Mouse (Mus musculus): ENCODE measurements around the gene S100a3. TPM values are rescaled to one million over a fixed set of nuclear protein-coding genes. Genes with fewer than 3 reads are reported as not detected.

S100a3 gene
- polyA plus RNA-seq, 1 experiment = 1.3 TPM

DNA sequence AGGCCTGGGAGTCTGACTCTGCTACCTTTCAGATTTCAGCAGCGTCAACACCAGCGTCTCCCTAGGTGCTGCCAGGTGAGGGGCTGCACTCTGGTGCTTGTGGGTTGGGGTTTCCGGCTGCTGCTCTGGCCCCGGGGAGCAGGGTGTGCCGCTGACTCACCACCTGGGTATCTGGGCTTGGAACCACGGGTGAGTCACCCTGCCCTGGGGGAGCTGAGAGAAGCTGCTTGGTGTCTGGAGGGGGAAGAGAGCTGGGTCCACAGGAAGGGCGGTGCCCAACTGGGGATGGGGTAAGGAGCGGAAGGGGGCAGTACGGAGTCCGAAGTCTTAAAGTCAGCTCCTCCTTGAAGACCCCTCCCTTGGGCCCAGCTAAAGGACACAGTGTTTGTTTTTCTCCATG lies 26.5 kb downstream of the S100a3 start:
- no peak for DNase-seq
- TF ChIP-seq POLR2A (IDR thresholded peaks at IDR 0.05; ENCODE audit: borderline replicate concordance, insufficient read depth, low read length) (no peak), CTCF (IDR thresholded peaks at IDR 0.05; ENCODE audit: borderline replicate concordance, insufficient read depth, low read depth, low read length) (no peak)
- no peak overlapping the region for H3K27ac ChIP-seq (ENCODE audit: insufficient read depth, low read length)

DNA sequence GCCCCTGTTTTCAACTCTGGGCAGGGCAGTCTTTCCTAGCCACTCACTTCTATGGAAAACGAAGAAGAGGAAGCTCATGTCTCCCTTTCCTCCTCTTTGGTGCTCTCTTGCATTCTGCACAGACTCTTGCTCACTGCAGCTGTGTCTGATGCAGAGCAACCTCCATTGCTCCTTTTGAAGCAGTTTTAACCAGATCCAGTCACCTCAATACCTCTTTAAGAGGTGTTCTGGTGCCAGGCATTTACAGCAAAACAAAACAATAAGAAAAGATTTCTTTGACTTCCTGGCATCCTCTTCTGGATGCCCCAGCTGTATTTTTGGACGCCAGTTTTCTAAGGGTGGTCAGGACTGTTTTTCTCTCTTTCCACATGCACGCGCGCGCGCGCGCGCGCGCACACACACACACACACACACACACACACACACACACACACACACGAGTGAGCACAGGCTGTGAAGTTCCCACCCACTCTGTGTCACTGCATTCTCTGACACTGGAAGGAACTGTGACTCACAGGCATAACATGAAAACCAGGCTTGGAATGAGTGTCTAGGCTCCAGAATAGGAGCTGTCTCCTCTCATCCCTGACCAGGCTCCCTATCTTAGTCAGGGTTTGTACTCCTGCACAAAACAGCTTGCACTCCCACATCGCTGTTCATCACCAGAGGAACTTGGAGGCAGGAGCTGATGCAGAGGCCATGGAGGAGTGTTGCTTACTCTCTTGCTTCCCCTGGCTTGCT lies 27.2 kb downstream of the S100a3 start:
- Histone ChIP-seq H3K4me3 (replicated peaks; ENCODE audit: insufficient read depth, low read depth, low read length) (no peak overlapping the region), H3K27ac (ENCODE audit: insufficient read depth, low read length) (no peak overlapping the region), H3K4me1 (ENCODE audit: control insufficient read depth, insufficient read depth, low read length) (no peaks in the 10 kb centered on the region; the same call in 1 of the 2 replicates), H3K27me3 (ENCODE audit: control insufficient read depth, insufficient read depth, low read length) (no peaks in the 10 kb centered on the region)
- TF ChIP-seq POLR2A (IDR thresholded peaks at IDR 0.05; ENCODE audit: borderline replicate concordance, insufficient read depth, low read length) = no peak
- TF ChIP-seq CTCF (IDR thresholded peaks at IDR 0.05; ENCODE audit: borderline replicate concordance, insufficient read depth, low read depth, low read length) = no peak
- DNase-seq = no peak
- 86% methylated on average over 14 of the region's 14 CpGs for WGBS

More for the DNA sequence above, 26.5 kb downstream of the S100a3 start:
- Histone ChIP-seq H3K27me3 (ENCODE audit: control insufficient read depth, insufficient read depth, low read length) (no peaks in the 10 kb centered on the region), H3K4me1 (ENCODE audit: control insufficient read depth, insufficient read depth, low read length) (no peaks in the 10 kb centered on the region; the same call in 1 of the 2 replicates), H3K4me3 (replicated peaks; ENCODE audit: insufficient read depth, low read depth, low read length) (no peak overlapping the region)
- 69% methylated on average over 10 of the region's 10 CpGs for WGBS

DNA sequence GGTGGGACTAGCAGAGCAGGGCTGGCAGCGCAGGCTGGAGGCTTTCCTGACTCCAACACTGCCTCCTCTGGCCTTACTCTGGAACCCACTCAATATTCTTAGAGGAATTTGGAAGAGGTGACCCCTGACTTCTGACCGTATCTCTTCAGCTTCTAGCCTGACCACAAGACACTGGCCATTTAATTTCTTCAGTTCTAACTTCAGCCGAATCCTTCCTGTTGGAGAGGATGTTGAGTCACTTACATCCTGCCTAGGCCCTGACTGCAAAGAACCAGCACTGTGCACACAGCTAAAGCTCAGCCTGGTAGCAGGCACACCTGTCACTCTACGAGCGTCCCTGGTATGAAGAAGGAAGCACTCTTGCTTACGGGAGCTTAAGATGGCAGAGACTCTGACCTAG lies 29.0 kb downstream of the S100a3 start:
- no peaks in the 10 kb centered on the region for H3K27me3 ChIP-seq (ENCODE audit: control insufficient read depth, insufficient read depth, low read length)
- no peak overlapping the region for H3K27ac ChIP-seq (ENCODE audit: insufficient read depth, low read length)
- H3K4me3 ChIP-seq (replicated peaks; ENCODE audit: insufficient read depth, low read depth, low read length) = no peak overlapping the region
- WGBS = 86% methylated on average over 6 of the region's 6 CpGs
- H3K4me1 ChIP-seq (ENCODE audit: control insufficient read depth, insufficient read depth, low read length) = no peaks in the 10 kb centered on the region; the same call in 1 of the 2 replicates
- TF ChIP-seq CTCF (IDR thresholded peaks at IDR 0.05; ENCODE audit: borderline replicate concordance, insufficient read depth, low read depth, low read length) = no peak
- no peak for TF ChIP-seq POLR2A (IDR thresholded peaks at IDR 0.05; ENCODE audit: borderline replicate concordance, insufficient read depth, low read length)
- no peak for DNase-seq

DNA sequence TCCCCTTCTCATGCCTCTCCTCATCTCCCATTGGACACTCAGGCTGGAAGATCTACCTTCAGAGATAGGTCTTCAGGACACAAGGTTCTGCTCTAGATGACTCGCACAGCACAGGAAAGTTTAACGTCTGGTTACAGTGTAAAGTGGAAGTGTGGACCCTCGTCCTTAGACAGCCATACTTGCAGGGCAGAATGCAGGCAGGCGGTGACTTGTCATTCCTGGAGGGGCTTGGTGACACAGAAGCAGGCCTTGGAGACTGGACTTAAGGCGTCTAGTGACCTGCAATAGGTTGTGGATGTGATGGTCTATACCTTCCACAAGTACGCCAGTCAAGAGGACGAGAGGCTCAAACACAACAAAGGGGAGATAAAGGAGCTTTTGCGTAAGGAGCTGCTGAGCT lies 29.6 kb downstream of the S100a3 start, which contains the start of gene S100a2:
TSS of gene S100a2 (plus strand) at position 301 of the 400 bp plus-strand sequence.
- TF ChIP-seq CTCF (IDR thresholded peaks at IDR 0.05; ENCODE audit: borderline replicate concordance, insufficient read depth, low read depth, low read length) = no peak
- TF ChIP-seq POLR2A (IDR thresholded peaks at IDR 0.05; ENCODE audit: borderline replicate concordance, insufficient read depth, low read length) = no peak
- DNase-seq = no peak
- 93% methylated on average over 8 of the region's 8 CpGs for WGBS
- no peaks in the 10 kb centered on the region; the same call in 1 of the 2 replicates for H3K4me1 ChIP-seq (ENCODE audit: control insufficient read depth, insufficient read depth, low read length)
- H3K27ac ChIP-seq (ENCODE audit: insufficient read depth, low read length) = no peak within 1 kb of the TSS
- no peak within 1 kb of the TSS for H3K4me3 ChIP-seq (replicated peaks; ENCODE audit: insufficient read depth, low read depth, low read length)
- no peaks in the 10 kb centered on the region for H3K27me3 ChIP-seq (ENCODE audit: control insufficient read depth, insufficient read depth, low read length)

DNA sequence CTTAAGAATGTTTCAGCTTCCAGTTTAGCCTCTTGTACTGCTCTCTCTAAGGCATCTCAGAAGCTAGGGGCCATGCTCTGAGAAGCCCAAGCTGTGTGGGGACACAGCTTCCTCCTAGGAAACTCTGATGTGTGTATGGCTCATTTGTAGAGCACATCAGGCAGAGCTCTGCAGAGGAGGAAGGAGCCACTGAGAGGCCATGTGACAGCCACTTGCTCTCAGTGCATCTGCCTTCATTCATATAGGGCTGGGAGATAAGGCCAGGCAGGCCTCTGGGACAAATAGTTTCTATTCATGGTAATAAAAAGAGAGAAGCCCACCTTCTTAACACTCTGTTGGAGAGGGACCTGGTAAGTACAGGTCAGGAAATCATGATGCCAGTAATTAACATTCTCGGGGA lies 34.1 kb downstream of the S100a3 start:
- Histone ChIP-seq H3K4me1 (ENCODE audit: control insufficient read depth, insufficient read depth, low read length) (no peaks in the 10 kb centered on the region; the same call in 1 of the 2 replicates), H3K4me3 (replicated peaks; ENCODE audit: insufficient read depth, low read depth, low read length) (no peak overlapping the region), H3K27ac (ENCODE audit: insufficient read depth, low read length) (no peak overlapping the region), H3K27me3 (ENCODE audit: control insufficient read depth, insufficient read depth, low read length) (0 out of 2 replicates have a peak, but pooled peaks cover 2% of the 10 kb centered on the region)
- 91% methylated on average over 1 of the region's 1 CpGs for WGBS
- DNase-seq = no peak
- TF ChIP-seq POLR2A (IDR thresholded peaks at IDR 0.05; ENCODE audit: borderline replicate concordance, insufficient read depth, low read length) = no peak
- no peak for TF ChIP-seq CTCF (IDR thresholded peaks at IDR 0.05; ENCODE audit: borderline replicate concordance, insufficient read depth, low read depth, low read length)

DNA sequence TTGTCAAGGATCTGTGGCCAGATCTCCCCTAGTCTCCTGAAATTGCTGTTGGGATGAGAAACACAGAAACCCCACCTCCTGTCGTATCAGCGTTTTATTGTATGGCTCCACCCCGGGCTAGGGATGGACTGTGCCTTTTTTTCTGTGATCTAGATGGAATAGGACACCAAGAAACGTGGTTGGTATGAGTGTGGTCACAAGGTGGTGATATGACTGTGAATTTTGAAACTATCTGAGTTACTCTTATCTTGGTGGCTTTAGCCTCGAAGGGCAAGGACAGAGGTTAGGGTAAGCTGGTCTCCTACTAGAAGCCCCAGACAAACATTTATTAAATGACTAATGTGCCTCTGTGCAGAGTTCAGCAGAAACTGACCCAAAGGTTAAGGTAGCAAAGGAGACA lies 35.2 kb downstream of the S100a3 start:
- WGBS = 75% methylated on average over 5 of the region's 5 CpGs
- DNase-seq = no peak
- Histone ChIP-seq H3K4me1 (ENCODE audit: control insufficient read depth, insufficient read depth, low read length) (no peaks in the 10 kb centered on the region), H3K27ac (ENCODE audit: insufficient read depth, low read length) (no peak overlapping the region), H3K27me3 (ENCODE audit: control insufficient read depth, insufficient read depth, low read length) (0 out of 2 replicates have a peak, but pooled peaks cover 2% of the 10 kb centered on the region), H3K4me3 (replicated peaks; ENCODE audit: insufficient read depth, low read depth, low read length) (no peak overlapping the region)
- no peak for TF ChIP-seq CTCF (IDR thresholded peaks at IDR 0.05; ENCODE audit: borderline replicate concordance, insufficient read depth, low read depth, low read length)
- TF ChIP-seq POLR2A (IDR thresholded peaks at IDR 0.05; ENCODE audit: borderline replicate concordance, insufficient read depth, low read length) = no peak

DNA sequence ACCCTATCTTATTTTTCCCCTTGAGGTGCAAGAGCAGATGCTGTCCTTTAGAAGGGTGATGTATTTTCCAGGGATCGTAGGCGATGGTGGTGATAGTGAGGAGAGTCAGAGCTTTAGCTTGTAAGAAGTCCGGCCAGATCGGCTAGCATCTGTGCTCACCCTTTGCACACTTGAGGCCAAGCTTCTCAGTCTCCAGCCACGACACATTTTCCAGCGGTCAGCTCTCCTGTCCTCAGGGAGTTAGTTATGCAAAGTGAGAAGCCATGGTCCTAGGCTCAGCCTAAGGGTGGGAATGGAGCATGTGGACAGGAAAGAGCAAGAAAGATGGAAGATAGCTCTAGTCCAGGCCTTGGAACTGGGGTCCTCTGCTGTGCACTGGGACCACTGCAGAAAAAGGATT lies 36.4 kb downstream of the S100a3 start:
- TF ChIP-seq POLR2A (IDR thresholded peaks at IDR 0.05; ENCODE audit: borderline replicate concordance, insufficient read depth, low read length) (no peak), CTCF (IDR thresholded peaks at IDR 0.05; ENCODE audit: borderline replicate concordance, insufficient read depth, low read depth, low read length) (no peak)
- WGBS = 85% methylated on average over 6 of the region's 6 CpGs
- no peak overlapping the region for H3K4me3 ChIP-seq (replicated peaks; ENCODE audit: insufficient read depth, low read depth, low read length)
- no peak overlapping the region for H3K27ac ChIP-seq (ENCODE audit: insufficient read depth, low read length)
- 0 out of 2 replicates have a peak, but pooled peaks cover 2% of the 10 kb centered on the region for H3K27me3 ChIP-seq (ENCODE audit: control insufficient read depth, insufficient read depth, low read length)
- no peak for DNase-seq
- H3K4me1 ChIP-seq (ENCODE audit: control insufficient read depth, insufficient read depth, low read length) = no peaks in the 10 kb centered on the region

DNA sequence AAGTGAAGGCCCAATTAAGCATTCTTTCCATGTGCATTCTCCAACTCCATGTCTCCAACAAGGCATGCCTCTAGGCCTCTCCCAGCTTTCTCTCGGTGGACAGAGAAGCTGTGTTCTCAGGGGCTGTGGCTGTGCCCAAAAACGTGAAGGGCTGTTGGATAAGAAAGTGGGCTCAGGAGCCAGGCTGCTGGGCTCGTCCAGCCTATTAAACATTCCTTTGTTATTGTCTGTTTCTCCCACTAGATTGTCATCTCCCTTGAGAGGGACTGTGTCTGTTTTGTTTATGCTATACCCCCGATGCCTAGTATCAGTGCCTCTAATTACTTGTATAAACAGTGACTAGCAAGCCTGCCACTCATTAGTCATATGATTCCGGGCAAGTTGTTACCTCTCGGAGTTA lies 37.4 kb downstream of the S100a3 start:
- TF ChIP-seq CTCF (IDR thresholded peaks at IDR 0.05; ENCODE audit: borderline replicate concordance, insufficient read depth, low read depth, low read length) (no peak), POLR2A (IDR thresholded peaks at IDR 0.05; ENCODE audit: borderline replicate concordance, insufficient read depth, low read length) (no peak)
- no peak overlapping the region for H3K27ac ChIP-seq (ENCODE audit: insufficient read depth, low read length)
- H3K4me3 ChIP-seq (replicated peaks; ENCODE audit: insufficient read depth, low read depth, low read length) = no peak overlapping the region
- 0 out of 2 replicates have a peak, but pooled peaks cover 2% of the 10 kb centered on the region for H3K27me3 ChIP-seq (ENCODE audit: control insufficient read depth, insufficient read depth, low read length)
- no peaks in the 10 kb centered on the region for H3K4me1 ChIP-seq (ENCODE audit: control insufficient read depth, insufficient read depth, low read length)
- 46% methylated on average over 6 of the region's 6 CpGs for WGBS
- DNase-seq = no peak
